In the genomic region with DNA sequence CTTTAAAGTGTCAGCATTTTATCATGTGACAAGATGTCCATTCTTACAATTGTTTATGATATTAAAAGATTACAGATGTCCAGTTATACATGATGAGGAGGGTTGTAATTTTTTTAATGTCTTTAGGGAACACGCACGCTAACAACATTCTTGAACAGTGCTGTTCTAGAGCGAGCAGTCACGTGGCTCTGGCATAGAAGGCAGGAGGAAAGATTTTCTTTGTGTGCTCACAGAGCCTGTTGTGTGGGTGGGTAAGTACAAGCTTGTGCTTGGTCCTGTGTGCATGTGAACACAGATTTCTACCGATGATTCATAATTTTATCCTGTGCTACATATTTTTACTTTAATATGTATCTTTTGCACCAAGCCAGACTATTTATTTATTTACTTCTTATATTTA, we compare ENCODE assay signal across 17 mouse cellular contexts.
"Had no signal": no experiment of that assay in that cellular context is flagged by ENCODE, and none has a peak within 500 bp of the region (broad histone marks: within the 10 kb centered on the region; RNA-seq: fewer than 3 reads in every experiment).

No protein-coding gene starts in this region.

- DNase-seq: kidney, adult 11 months; kidney, adult 9 months; kidney, postnatal 36 days; liver; lung, adult 18-20 months; lung, postnatal 4 days; retina, postnatal 1 day; right cerebral cortex, postnatal 25 days; thymus, postnatal 4 days had no signal

- H3K36me3 ChIP-seq: limb, embryonic 12.5 days; midbrain, embryonic 15.5 days; neural tube, embryonic 13.5 days had no signal

- ATAC-seq: hindbrain, embryonic 16.5 days; inflammation-experienced regulatory T-cells, adult 6 months; midbrain, embryonic 15.5 days had no signal

- H3K4me1 ChIP-seq: limb, embryonic 12.5 days; midbrain, embryonic 15.5 days; neural tube, embryonic 13.5 days had no signal

- H3K4me2 ChIP-seq: limb, embryonic 12.5 days; midbrain, embryonic 11.5 days; midbrain, embryonic 15.5 days; neural tube, embryonic 13.5 days had no signal

- H3K4me3 ChIP-seq: limb, embryonic 12.5 days; midbrain, embryonic 15.5 days; neural tube, embryonic 13.5 days had no signal

- H3K9ac ChIP-seq: limb, embryonic 12.5 days; liver, embryonic 14.5 days; midbrain, embryonic 15.5 days; neural tube, embryonic 13.5 days had no signal

- H3K9me3 ChIP-seq: limb, embryonic 12.5 days; midbrain, embryonic 15.5 days; neural tube, embryonic 13.5 days had no signal

- H3K27me3 ChIP-seq: limb, embryonic 12.5 days; midbrain, embryonic 15.5 days; neural tube, embryonic 13.5 days had no signal

- H3K27ac ChIP-seq: kidney, postnatal 0 days; limb, embryonic 12.5 days; liver, embryonic 14.5 days; midbrain, embryonic 15.5 days; neural tube, embryonic 13.5 days had no signal
